Mouse (Mus musculus): ENCODE measurements around the gene Ubl4b. TPM values are rescaled to one million over a fixed set of nuclear protein-coding genes. Genes with fewer than 3 reads are reported as not detected.

The Ubl4b gene
- polyA plus RNA-seq, 1 experiment from 2014 or later, result not detected

DNA sequence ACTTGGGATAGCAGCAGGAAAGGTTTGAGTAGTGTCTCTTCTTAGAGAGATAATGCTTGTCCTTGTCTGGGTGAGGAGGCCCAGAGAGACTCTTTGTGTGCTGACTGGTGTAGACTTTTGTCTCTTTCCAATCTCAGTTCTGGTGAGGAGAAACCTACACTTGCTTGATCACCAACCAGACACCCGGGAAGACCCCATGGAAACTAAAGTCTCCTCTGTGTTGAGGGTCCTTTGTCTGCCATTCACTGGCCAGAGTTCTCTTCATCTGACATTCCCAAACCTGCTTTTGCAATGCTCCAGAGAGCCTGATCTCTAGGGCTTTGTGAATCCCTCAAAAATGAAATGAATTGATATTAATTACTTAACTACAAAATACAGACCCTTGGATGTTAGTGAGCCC, 29.0 kb upstream of the Ubl4b start:
- WGBS, result 6% methylated on average over 1 of the region's 1 CpGs
- peaks cover 94% of the 10 kb centered on the region for H3K27me3 ChIP-seq (replicated peaks)
- no peak overlapping the region for H3K4me3 ChIP-seq (replicated peaks)
- H3K9me3 ChIP-seq (replicated peaks), result no peaks in the 10 kb centered on the region
- H3K36me3 ChIP-seq, result no peaks in the 10 kb centered on the region
- no peak overlapping the region for H3K9ac ChIP-seq (replicated peaks)
- H3K27ac ChIP-seq (replicated peaks), result no peak overlapping the region
- ATAC-seq (ENCODE audit: low FRiP score), result no peak
- peaks cover 10% of the 10 kb centered on the region for H3K4me1 ChIP-seq
- no peak overlapping the region for H3K4me2 ChIP-seq

DNA sequence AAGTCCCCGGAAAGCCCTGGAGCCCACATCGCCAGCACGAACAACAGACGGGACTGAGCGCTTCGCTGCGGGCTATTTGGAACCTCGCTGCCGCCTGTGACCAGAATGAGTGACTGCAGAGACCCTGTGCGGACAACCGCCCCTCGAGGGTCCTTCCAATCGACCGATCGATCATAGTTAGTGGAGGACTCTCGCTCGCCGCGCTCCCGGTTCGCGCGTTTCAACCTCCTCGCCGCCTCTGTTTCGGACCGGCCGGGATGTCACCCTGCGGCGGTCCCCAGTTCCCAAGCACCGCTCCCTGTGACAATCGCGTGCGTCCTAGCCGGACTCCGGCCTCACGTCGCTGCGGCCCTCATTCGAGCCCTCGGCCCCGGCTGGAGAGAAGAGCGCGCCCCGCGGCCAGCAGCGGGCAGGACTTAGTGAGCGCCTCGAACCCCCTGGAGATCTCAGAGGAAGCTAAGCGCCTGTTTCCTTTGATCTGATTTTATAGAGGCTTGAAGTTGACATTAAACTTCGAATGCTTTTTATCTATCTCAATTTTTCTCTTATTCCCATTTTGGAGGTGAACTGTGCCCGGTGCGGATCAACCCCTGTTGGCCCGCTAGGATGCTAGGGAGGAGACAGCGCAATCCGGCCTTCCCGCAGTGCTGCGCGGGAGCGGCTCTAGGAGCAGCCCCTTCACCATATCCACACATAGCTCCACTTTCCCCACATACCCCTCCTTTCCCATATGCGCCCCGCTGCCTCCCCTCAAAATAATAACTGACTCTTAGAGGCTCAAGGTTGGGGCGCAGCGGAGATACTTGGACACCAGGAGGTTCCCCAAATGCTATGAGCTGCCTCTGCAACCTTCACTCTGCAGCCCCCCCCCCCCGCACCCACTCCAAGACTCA, 28.2 kb upstream of the Ubl4b start:
- Histone ChIP-seq H3K9me3 (replicated peaks) (no peaks in the 10 kb centered on the region), H3K4me2 (peak overlapping the region; percentile 50), H3K27me3 (replicated peaks) (peaks cover 94% of the 10 kb centered on the region), H3K4me3 (replicated peaks) (peak overlapping the region; percentile 27), H3K36me3 (no peaks in the 10 kb centered on the region), H3K9ac (replicated peaks) (no peak overlapping the region; the same call in 1 of the 2 replicates), H3K4me1 (peaks cover 10% of the 10 kb centered on the region), H3K27ac (replicated peaks) (no peak overlapping the region)
- under 1% methylated on average over 65 of the region's 65 CpGs for WGBS
- no peak for ATAC-seq (ENCODE audit: low FRiP score)

DNA sequence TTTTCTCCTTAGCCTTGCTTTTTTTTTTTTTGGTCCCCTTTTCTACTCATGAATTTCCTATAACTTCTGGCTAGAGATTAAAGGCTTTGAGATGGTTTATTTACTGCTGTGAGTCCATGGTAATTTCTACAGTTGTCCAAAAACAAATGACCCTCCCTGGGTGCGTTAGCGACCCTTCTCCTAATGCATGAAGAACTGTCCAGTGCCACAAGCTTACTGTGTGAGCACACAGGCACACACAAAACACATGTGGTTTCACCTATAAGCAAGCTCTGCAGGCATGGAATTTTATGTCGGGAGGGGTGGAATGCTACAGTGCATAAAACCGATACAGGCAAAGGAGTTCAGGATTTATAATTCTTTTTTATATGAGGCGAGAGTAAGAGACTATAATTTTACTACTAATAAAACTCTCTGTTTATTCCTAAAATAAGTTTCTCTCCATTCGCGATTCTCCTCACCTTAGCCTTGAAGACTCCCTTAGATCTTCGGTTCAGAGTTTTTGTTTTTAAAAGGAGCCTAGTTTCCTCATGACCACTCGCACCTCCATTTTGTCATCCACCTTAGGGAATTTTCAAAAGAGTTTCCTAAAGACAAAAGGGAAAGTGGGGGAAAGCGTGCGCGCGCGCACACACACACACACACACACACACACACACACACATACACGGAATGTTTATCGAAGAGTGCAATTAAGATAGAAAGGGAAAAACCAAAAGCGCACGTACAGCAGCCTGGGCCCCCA, 27.4 kb upstream of the Ubl4b start:
- no peaks in the 10 kb centered on the region for H3K9me3 ChIP-seq (replicated peaks)
- H3K9ac ChIP-seq (replicated peaks), result no peak overlapping the region
- 4% methylated on average over 18 of the region's 18 CpGs for WGBS
- no peak for ATAC-seq (ENCODE audit: low FRiP score)
- no peak overlapping the region for H3K27ac ChIP-seq (replicated peaks)
- peak overlapping the region; percentile 27 for H3K4me3 ChIP-seq (replicated peaks)
- peaks cover 90% of the 10 kb centered on the region for H3K27me3 ChIP-seq (replicated peaks)
- peak overlapping the region; percentile 50 for H3K4me2 ChIP-seq
- H3K4me1 ChIP-seq, result peaks cover 10% of the 10 kb centered on the region
- H3K36me3 ChIP-seq, result no peaks in the 10 kb centered on the region

DNA sequence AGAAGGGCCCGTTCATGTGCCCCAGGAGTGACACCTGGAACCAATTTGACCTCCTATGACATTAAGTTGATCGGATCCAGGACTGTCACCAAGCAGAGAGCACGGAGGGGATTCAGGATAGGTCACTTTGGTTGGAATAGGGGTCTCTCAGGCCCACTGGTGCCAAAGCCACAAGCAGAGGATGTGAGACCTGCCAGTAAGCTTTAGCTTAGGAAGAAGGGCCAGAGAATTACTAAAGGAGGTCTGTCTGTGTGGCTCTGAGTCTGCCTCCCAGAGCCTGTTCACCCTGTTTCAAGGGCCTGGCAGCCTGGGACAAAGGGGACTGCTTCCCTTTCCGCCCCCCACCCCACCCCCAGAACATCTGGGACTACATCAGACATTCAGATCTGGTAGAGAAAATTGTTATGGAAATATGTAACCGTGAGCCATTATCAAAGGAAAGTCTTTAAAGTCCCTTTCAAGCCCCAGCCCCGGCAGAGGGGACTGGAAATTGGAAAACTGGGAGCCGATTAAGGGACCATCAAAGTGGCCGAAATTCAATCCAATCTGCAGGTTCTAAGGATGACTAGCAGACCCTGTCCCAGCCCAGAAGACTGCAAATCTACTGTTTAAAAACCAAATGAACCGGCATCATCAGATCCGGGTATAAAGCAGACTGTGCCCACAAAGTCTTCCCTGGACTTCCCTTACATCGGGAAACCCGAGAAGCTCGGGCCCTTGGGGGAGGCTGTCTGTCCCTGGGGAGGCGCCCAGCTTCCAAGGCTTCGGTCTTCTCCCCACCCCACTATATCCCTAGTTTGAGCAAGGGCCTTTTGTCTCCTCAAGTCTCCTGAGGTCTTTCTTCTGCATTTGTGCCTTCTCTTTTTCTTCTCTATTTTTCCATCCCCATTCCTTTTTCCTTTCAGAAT, 26.5 kb upstream of the Ubl4b start:
- H3K9me3 ChIP-seq (replicated peaks), result no peaks in the 10 kb centered on the region
- no peak for ATAC-seq (ENCODE audit: low FRiP score)
- H3K4me3 ChIP-seq (replicated peaks), result no peak overlapping the region
- WGBS, result 7% methylated on average over 15 of the region's 15 CpGs
- H3K4me1 ChIP-seq, result peaks cover 10% of the 10 kb centered on the region
- no peak overlapping the region for H3K4me2 ChIP-seq
- peaks cover 80% of the 10 kb centered on the region for H3K27me3 ChIP-seq (replicated peaks)
- H3K27ac ChIP-seq (replicated peaks), result no peak overlapping the region
- H3K9ac ChIP-seq (replicated peaks), result no peak overlapping the region
- no peaks in the 10 kb centered on the region for H3K36me3 ChIP-seq

DNA sequence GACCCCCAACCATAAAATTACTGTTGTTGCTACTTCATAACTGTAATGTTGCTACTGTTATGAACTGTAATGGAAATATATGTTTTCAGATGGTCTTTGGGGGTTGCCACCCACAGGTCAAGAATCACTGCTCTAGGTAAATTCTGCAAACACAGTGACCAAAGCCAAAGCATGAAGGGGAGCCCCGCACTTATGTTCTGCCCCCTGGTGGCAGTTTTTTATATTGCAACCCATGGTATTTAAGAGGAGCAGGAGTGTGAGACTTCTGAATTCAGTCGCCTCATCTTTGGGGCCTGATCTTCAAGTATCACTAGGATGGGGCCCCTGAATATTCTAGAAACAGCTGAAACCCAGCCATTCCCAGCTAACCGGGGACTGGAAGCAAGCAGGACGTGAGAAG, 24.6 kb upstream of the Ubl4b start:
- ATAC-seq (ENCODE audit: low FRiP score), result no peak
- Histone ChIP-seq H3K4me2 (no peak overlapping the region), H3K27ac (replicated peaks) (no peak overlapping the region), H3K9ac (replicated peaks) (no peak overlapping the region), H3K27me3 (replicated peaks) (peaks cover 61% of the 10 kb centered on the region), H3K4me1 (peaks cover 10% of the 10 kb centered on the region), H3K36me3 (no peaks in the 10 kb centered on the region), H3K4me3 (replicated peaks) (no peak overlapping the region), H3K9me3 (replicated peaks) (no peaks in the 10 kb centered on the region)
- 11% methylated on average over 4 of the region's 4 CpGs for WGBS

DNA sequence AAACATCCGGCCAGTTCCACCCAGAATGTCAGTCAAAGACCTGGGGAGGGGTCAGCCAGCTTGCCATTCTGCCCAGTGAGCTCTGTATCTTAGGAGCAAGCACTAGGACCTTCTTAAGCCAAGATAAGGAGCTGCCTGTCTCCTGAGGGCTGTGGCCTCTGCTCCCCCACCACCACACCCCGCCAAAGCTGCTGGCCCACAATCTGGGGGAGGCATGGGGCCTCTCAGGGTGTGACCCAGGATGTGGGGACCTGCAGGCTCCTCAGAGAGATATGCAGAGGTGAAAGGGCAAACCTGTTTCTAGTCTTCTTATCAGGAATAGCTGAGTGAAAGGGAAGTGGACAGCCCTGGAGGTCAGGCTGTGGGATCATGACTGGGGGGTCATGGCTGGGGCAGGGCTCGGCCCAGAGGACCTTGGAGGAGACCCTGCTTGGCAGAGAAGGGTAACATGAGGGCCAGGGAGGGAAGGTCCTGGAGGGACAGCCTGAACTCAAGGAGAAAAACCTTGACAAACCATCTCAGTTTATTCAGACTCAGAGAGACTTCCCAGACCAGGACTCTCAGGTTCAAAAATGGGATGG, 23.0 kb upstream of the Ubl4b start:
- H3K36me3 ChIP-seq, result no peaks in the 10 kb centered on the region
- no peak overlapping the region for H3K27ac ChIP-seq (replicated peaks)
- WGBS, result 58% methylated on average over 3 of the region's 3 CpGs
- H3K9ac ChIP-seq (replicated peaks), result no peak overlapping the region
- no peak overlapping the region for H3K4me3 ChIP-seq (replicated peaks)
- no peak overlapping the region for H3K4me2 ChIP-seq
- no peak for ATAC-seq (ENCODE audit: low FRiP score)
- H3K4me1 ChIP-seq, result peaks cover 5% of the 10 kb centered on the region
- H3K27me3 ChIP-seq (replicated peaks), result peaks cover 47% of the 10 kb centered on the region
- no peaks in the 10 kb centered on the region for H3K9me3 ChIP-seq (replicated peaks)

DNA sequence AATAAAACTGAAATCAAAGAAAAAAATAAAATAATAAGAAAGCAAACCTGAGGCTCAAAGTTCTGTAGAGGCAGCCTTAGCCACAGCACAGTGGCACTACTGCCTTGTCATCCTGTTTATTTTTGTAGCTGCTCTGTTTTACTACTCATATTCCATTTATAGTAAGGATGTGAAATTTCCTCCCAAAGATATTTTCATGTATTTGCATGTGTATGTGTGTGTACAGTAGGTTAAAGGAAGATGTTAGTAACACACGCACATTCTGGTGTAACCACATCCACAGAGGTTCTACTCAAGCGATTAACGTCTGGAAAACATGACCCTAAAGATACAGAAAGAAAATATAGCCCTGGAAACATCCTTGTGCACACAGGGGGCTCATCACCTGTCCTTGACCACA, 21.9 kb upstream of the Ubl4b start:
- peaks cover 39% of the 10 kb centered on the region for H3K27me3 ChIP-seq (replicated peaks)
- H3K4me1 ChIP-seq, result no peaks in the 10 kb centered on the region
- H3K27ac ChIP-seq (replicated peaks), result no peak overlapping the region
- H3K36me3 ChIP-seq, result no peaks in the 10 kb centered on the region
- 85% methylated on average over 3 of the region's 3 CpGs for WGBS
- no peak for ATAC-seq (ENCODE audit: low FRiP score)
- no peaks in the 10 kb centered on the region for H3K9me3 ChIP-seq (replicated peaks)
- H3K9ac ChIP-seq (replicated peaks), result no peak overlapping the region
- no peak overlapping the region for H3K4me2 ChIP-seq
- no peak overlapping the region for H3K4me3 ChIP-seq (replicated peaks)

DNA sequence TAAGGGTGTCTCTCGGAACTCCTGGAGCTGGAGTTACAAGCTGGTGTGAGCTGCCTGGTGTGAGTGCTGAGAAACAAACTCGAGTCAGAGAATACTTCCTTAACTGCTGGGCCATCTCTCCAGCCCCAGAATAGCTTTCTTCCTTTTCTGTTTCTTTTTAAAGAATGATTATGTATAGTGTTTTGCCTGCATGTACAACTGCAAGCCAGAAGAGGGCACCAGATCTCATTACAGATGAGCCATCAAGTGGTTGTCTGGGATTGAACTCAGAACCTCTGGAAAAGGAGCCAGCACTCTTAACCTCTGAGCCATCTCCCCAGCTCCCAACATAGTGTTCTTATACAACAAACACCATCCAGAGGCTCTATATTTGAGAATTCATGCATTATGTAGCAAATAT, 16.3 kb upstream of the Ubl4b start:
- no peak overlapping the region for H3K4me2 ChIP-seq
- no peak overlapping the region for H3K27ac ChIP-seq (replicated peaks)
- no peaks in the 10 kb centered on the region for H3K9me3 ChIP-seq (replicated peaks)
- H3K27me3 ChIP-seq (replicated peaks), result no peaks in the 10 kb centered on the region
- no peak for ATAC-seq (ENCODE audit: low FRiP score)
- 59% methylated on average over 2 of the region's 2 CpGs for WGBS
- no peaks in the 10 kb centered on the region for H3K36me3 ChIP-seq
- no peak overlapping the region for H3K9ac ChIP-seq (replicated peaks)
- H3K4me3 ChIP-seq (replicated peaks), result no peak overlapping the region
- H3K4me1 ChIP-seq, result no peaks in the 10 kb centered on the region

DNA sequence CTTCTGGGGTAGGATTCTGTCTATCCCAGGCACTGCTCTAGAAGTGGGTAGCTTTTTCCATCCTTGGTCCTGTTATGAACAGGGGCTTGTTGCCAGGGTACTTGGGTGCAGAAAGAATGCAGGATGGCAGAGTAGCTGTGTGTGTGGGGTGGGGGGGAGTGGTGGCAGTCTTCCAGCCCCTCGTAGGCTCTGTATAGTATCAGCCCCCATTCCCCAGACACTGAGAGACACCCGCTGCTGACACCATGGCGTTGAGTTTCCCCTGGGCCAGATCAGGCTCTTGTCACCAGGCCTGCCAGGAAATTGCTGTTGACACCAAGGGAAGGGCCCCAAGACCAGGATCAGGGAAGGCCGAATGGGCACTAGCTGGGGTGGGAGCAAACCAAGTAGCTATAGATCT, 13.8 kb upstream of the Ubl4b start:
- Histone ChIP-seq H3K4me3 (replicated peaks) (no peak overlapping the region), H3K4me2 (no peak overlapping the region), H3K36me3 (no peaks in the 10 kb centered on the region), H3K4me1 (no peaks in the 10 kb centered on the region), H3K27me3 (replicated peaks) (peaks cover 5% of the 10 kb centered on the region; the same call in 1 of the 2 replicates), H3K27ac (replicated peaks) (no peak overlapping the region), H3K9me3 (replicated peaks) (no peaks in the 10 kb centered on the region), H3K9ac (replicated peaks) (no peak overlapping the region)
- 50% methylated on average over 4 of the region's 4 CpGs for WGBS
- ATAC-seq (ENCODE audit: low FRiP score), result peak; percentile 41; the same call in 1 of the 2 replicates

DNA sequence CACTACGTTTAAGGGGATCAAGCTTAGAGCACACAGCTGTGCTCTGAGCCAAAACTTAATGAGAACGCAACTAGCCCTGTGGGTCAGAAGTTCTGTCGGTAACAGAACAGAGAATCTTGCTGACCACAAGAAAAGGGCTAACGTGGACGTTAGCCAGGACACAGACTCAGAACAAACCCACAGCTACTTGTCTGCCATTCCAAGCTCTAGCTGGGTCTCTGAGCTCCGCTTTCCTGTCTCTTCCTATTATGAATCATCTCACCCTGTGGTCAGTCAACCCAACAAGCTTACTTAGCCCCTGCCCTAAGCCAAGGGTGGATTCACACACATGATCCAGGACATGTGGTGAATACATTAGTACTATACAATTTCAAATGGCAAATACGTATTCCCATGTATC, 12.9 kb upstream of the Ubl4b start:
- Histone ChIP-seq H3K27ac (replicated peaks) (no peak overlapping the region), H3K9ac (replicated peaks) (no peak overlapping the region), H3K4me2 (no peak overlapping the region), H3K27me3 (replicated peaks) (peaks cover 5% of the 10 kb centered on the region; the same call in 1 of the 2 replicates), H3K4me3 (replicated peaks) (no peak overlapping the region), H3K4me1 (0 out of 2 replicates have a peak, but pooled peaks cover 3% of the 10 kb centered on the region), H3K36me3 (no peaks in the 10 kb centered on the region), H3K9me3 (replicated peaks) (no peaks in the 10 kb centered on the region)
- ATAC-seq (ENCODE audit: low FRiP score), result no peak
- WGBS, result 87% methylated on average over 7 of the region's 7 CpGs

DNA sequence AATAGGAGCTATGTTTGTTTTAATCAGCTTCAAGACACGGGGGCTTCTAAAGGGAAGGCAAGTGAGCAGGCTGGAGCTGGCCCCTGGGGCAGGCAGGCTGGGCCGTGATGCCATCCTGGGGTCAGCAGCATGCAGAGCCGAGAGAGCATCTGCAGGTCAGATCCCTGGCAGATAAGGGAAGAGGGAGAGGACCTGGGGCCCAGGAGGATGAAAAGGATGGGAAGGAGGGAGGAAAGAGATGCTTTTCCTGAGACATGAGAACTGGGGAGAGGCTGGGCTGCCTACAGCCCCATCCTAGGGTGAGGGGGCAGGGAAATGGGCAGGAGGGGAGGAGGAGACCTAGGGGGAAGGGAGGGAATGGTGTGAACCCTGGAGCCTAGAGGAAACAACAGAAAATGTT, 10.5 kb upstream of the Ubl4b start:
- no peaks in the 10 kb centered on the region for H3K36me3 ChIP-seq
- H3K4me2 ChIP-seq, result no peak overlapping the region
- H3K9ac ChIP-seq (replicated peaks), result no peak overlapping the region
- H3K27me3 ChIP-seq (replicated peaks), result peaks cover 10% of the 10 kb centered on the region; the same call in 1 of the 2 replicates
- ATAC-seq (ENCODE audit: low FRiP score), result no peak
- 46% methylated on average over 3 of the region's 3 CpGs for WGBS
- H3K9me3 ChIP-seq (replicated peaks), result no peaks in the 10 kb centered on the region
- H3K27ac ChIP-seq (replicated peaks), result no peak overlapping the region
- H3K4me3 ChIP-seq (replicated peaks), result no peak overlapping the region
- H3K4me1 ChIP-seq, result 0 out of 2 replicates have a peak, but pooled peaks cover 3% of the 10 kb centered on the region
